Mouse (Mus musculus) liver, embryonic 12.5 days (tissue): ENCODE data around the gene Rps6kc1. TPM values are rescaled to one million over a fixed set of nuclear protein-coding genes. Genes with fewer than 3 reads are reported as not detected.

Experiments
- ATAC-seq: fragments of 200-750 bp; cut with Nextera tagmentation; 2 replicates; pipeline ENCODE4 v1.8.0; 2017; ENCODE audit warnings: moderate number of reproducible peaks, mild to moderate bottlenecking, moderate library complexity
- H3K27ac ChIP-seq: fragments of 300-500 bp; sonication (generic); 2 replicates; pipeline ENCODE4 v1.5.1; 2016; ENCODE audit warnings: mild to moderate bottlenecking
- H3K27me3 ChIP-seq: fragments of 300-500 bp; sonication (generic); replicated peaks from 2 replicates; pipeline ENCODE4 v1.6.1; 2016; ENCODE audit warnings: mild to moderate bottlenecking, moderate library complexity
- H3K36me3 ChIP-seq: fragments of 300-500 bp; sonication (generic); 2 replicates; pipeline ENCODE4 v1.6.1; 2016; ENCODE audit warnings: mild to moderate bottlenecking, moderate library complexity
- H3K4me1 ChIP-seq: fragments of 300-500 bp; sonication (generic); 2 replicates; pipeline ENCODE4 v1.6.1; 2016
- H3K4me2 ChIP-seq: fragments of 300-500 bp; sonication (generic); 2 replicates; pipeline ENCODE4 v1.6.1; 2016; ENCODE audit warnings: mild to moderate bottlenecking, moderate library complexity
- H3K4me3 ChIP-seq: fragments of 300-500 bp; sonication (generic); 2 replicates; pipeline ENCODE4 v1.5.1; 2016; ENCODE audit warnings: mild to moderate bottlenecking, moderate library complexity
- H3K9ac ChIP-seq: fragments of 300-500 bp; sonication (generic); 2 replicates; pipeline ENCODE4 v1.6.1; 2016; ENCODE audit warnings: mild to moderate bottlenecking, moderate library complexity
- H3K9me3 ChIP-seq: fragments of 300-500 bp; sonication (generic); replicated peaks from 2 replicates; pipeline ENCODE4 v1.6.1; 2016; ENCODE audit warnings: mild to moderate bottlenecking, moderate library complexity
- WGBS: fragments of 180-500 bp; shearing (Covaris S2); methylation state at CpG from one replicate; pipeline ENCODE4 v1.1.7; 2016; ENCODE audit not compliant: insufficient replicate concordance; 5-methylcytosine and 5-hydroxymethylcytosine counted together
- polyA plus RNA-seq: library from polyadenylated mRNA; unstranded; fragments of >200 nt; fragmentation: Nextera tagmentation; extraction: Ambion mirVana; gene quantifications from 2 replicates; pipeline ENCODE4 v1.2.1, GENCODE M21; 2016

Rps6kc1 gene
- polyA plus RNA-seq, 1 experiment from 2014 or later, result 5.7 TPM

DNA sequence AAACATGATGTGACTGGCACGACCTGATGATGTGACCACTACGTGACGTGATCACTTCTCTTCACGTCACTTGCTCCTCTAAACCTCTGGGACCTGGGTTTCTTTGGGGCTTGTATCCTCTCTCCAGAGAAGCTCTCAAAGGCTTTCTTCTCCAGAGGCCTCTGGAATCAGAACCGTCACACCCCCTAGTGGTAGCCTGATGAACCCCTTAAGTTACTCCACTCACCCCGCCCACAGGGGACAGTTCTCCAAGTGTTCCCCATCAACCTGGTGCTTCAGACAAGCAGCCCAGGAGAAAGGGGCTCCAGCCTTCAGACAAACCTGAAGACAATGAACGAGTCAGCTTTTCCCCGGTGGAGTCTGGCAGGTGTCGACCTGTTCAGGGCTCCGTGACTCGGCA, 216.0 kb downstream of the Rps6kc1 start:
- ATAC-seq, result no peak
- Histone ChIP-seq H3K4me1 (no peaks in the 10 kb centered on the region), H3K27ac (no peak overlapping the region), H3K36me3 (no peaks in the 10 kb centered on the region), H3K4me3 (no peak overlapping the region), H3K9me3 (no peaks in the 10 kb centered on the region), H3K9ac (no peak overlapping the region), H3K4me2 (no peak overlapping the region), H3K27me3 (no peaks in the 10 kb centered on the region)
- 61% methylated on average over 11 of the region's 11 CpGs for WGBS

DNA sequence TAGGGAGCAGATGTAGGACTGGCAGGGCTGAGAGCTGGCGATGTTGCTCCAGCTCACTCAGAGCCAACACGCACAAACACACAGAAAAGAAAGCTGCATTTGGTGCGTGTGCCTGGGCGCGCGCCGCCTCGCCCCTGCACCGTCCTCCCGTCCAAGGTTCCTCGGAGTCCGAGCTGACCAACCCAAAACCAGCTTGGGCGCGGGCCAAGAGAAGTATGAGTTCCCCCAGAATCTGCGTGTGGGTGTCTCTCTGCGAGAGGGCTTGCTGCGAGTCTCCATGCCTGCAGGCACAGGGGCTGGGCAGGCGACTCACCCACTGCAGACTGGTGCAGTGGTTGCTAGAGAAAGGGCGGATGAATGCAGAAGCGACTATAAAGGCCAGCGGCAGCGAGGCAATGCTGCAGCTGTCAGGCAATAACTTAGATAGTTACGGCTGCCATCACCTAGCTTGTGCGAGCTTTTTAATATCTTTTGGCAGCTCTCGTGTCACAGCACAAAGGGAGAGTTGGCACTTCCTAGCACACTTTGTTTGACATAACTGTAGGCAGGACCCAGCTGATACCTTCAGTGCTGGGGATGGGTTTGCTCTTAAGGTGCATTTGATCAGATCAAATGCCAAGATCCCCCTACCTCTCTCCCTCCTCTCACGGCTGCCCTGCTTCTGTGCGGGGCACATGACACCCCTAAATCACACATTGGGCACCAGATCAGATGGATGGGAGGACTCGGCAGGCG, 220.9 kb downstream of the Rps6kc1 start:
- H3K36me3 ChIP-seq, result no peaks in the 10 kb centered on the region
- H3K27ac ChIP-seq, result no peak overlapping the region
- H3K27me3 ChIP-seq, result no peaks in the 10 kb centered on the region
- 65% methylated on average over 29 of the region's 29 CpGs for WGBS
- no peak for ATAC-seq
- H3K4me3 ChIP-seq, result no peak overlapping the region
- H3K9me3 ChIP-seq, result no peaks in the 10 kb centered on the region
- no peaks in the 10 kb centered on the region for H3K4me1 ChIP-seq
- H3K4me2 ChIP-seq, result no peak overlapping the region
- H3K9ac ChIP-seq, result no peak overlapping the region

DNA sequence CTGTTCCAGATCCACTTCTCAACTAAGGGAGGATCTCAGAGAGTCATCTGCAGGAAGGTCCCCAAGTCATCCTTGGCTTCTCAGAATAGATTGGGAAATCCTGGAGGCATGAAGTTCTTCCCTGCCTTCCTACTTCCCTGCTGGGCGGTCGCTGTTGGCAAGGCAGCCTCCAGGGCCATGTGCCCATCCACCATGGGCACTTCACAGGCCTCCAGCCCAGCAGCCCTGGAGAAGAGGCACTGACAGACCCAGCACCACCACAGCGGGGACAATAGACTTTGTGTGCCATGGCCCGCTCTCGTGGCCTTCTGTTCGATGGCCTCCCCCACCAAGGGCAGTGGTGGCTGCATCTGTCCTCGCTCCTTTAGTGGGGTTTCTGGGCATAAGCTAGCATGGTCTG, 228.5 kb downstream of the Rps6kc1 start:
- 76% methylated on average over 7 of the region's 7 CpGs for WGBS
- H3K27me3 ChIP-seq, result no peaks in the 10 kb centered on the region; the same call in 1 of the 2 replicates
- H3K4me1 ChIP-seq, result no peaks in the 10 kb centered on the region
- H3K4me3 ChIP-seq, result no peak overlapping the region
- ATAC-seq, result no peak
- H3K4me2 ChIP-seq, result no peak overlapping the region
- H3K36me3 ChIP-seq, result no peaks in the 10 kb centered on the region
- H3K9ac ChIP-seq, result no peak overlapping the region
- H3K9me3 ChIP-seq, result no peaks in the 10 kb centered on the region
- no peak overlapping the region for H3K27ac ChIP-seq

DNA sequence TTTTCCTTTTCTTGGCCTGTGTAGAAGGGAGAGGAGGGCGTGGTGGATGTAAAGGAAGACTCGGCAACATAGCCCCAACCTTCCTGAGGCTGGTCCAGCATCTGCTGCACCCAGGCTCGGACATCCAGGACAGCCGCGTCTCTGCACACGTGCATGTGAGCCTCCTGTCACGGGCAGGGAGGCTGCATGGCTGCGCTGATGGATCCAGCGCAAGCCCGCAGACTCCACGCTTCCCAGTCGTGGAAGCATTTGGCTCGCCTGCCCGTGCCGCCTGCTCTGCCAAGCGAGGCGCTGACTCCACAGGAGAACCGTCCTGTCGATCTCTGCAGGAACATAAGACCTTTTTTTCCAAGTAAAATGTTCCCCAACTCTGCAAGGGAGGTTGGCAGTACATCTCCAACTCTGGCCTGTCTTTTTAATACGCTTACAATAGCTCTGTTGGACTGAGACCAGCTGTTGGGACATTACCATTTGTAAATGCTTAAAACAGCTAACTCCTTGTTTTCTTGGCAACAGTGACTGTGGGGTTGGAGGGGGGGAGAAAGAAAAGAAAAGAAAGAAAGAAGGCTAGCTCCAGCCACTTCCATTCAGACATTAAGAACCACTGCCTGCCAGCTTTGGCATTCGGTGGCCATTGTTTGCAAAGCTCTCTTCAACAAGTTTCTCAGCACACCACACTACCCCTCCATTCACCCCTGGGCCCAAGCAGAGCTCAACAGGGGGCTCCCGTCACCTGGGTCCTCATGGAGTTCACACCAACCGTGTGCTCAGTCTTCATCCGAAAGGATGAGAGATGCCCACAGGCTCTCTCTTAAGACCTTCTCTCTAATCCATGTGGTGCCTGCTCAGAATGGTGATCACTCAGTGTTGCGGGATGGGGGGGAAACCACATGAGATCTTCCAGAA, 229.3 kb downstream of the Rps6kc1 start:
- Histone ChIP-seq H3K27ac (no peak overlapping the region), H3K4me3 (no peak overlapping the region), H3K4me2 (no peak overlapping the region), H3K9me3 (no peaks in the 10 kb centered on the region), H3K36me3 (no peaks in the 10 kb centered on the region), H3K4me1 (no peaks in the 10 kb centered on the region), H3K9ac (no peak overlapping the region), H3K27me3 (no peaks in the 10 kb centered on the region; the same call in 1 of the 2 replicates)
- ATAC-seq, result no peak
- 58% methylated on average over 25 of the region's 25 CpGs for WGBS

DNA sequence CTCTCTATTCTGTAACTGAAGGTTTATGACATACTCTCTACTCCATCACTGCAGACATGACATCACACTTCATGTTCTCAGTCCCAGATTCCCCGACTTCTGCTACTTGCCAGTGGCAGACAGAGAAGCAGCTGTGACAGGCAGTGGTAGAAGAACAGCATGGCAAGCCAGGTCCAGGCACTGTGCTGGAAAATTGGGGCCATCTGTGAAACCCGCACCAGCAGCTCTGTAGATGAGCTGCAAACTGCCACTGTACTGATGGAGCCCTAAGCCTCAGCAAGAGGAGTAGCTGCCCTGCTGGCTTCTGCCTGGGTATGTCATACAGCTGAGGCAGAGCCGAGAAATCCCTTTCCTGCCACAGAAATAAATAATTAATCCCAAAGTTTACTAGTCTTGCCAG, 236.1 kb downstream of the Rps6kc1 start:
- Histone ChIP-seq H3K27me3 (no peaks in the 10 kb centered on the region), H3K36me3 (no peaks in the 10 kb centered on the region), H3K27ac (no peak overlapping the region), H3K4me1 (no peaks in the 10 kb centered on the region), H3K9ac (no peak overlapping the region), H3K9me3 (no peaks in the 10 kb centered on the region; the same call in 1 of the 2 replicates), H3K4me3 (no peak overlapping the region), H3K4me2 (no peak overlapping the region)
- WGBS, result 61% methylated on average over 3 of the region's 3 CpGs
- ATAC-seq, result no peak

DNA sequence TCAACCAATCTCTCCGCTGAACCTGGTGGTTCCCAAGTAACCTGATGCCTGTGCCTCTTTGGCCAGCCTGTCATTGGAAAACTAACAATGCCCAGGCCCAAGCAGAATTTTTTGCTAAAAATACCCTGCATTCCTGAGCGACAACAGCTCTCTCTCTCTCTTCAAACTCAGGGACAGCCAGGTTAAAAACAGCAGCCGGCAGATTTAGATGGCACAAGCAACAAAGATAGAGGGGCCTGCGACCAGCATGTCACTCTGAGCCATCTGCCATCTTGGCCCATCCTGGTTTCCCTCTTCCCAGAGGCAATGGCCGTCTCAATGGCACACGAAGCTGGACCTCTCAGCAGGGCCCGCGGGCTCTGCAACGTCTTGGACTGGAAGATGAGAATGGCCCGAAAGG, 242.5 kb downstream of the Rps6kc1 start:
- H3K27ac ChIP-seq, result no peak overlapping the region
- H3K4me2 ChIP-seq, result no peak overlapping the region
- 74% methylated on average over 10 of the region's 10 CpGs for WGBS
- H3K9ac ChIP-seq, result no peak overlapping the region
- H3K27me3 ChIP-seq, result no peaks in the 10 kb centered on the region
- ATAC-seq, result no peak
- no peaks in the 10 kb centered on the region for H3K4me1 ChIP-seq
- no peaks in the 10 kb centered on the region for H3K9me3 ChIP-seq
- H3K36me3 ChIP-seq, result no peaks in the 10 kb centered on the region
- H3K4me3 ChIP-seq, result no peak overlapping the region

DNA sequence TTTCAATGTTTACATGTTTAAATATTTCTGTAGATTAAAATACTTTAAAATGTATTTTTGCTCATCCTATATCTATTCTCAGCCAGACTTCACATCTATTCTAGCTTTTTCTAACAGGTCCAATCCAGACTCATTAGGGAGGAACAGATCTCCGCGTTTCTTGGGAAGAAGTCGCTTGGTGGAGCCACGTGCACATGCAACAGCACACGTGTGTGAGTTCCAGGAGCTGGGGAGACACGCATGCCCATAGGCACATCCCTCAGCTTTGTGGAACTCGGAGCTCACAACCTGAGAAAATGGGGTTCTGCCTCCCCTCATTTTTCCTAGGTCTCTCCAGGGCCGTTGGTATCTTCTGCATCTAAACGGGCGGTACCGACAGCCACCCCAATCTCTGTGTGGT, 243.7 kb downstream of the Rps6kc1 start:
- H3K9ac ChIP-seq, result no peak overlapping the region
- H3K9me3 ChIP-seq, result no peaks in the 10 kb centered on the region
- no peak for ATAC-seq
- no peaks in the 10 kb centered on the region for H3K36me3 ChIP-seq
- no peaks in the 10 kb centered on the region for H3K4me1 ChIP-seq
- no peaks in the 10 kb centered on the region for H3K27me3 ChIP-seq
- no peak overlapping the region for H3K4me3 ChIP-seq
- no peak overlapping the region for H3K27ac ChIP-seq
- WGBS, result 80% methylated on average over 11 of the region's 11 CpGs
- H3K4me2 ChIP-seq, result no peak overlapping the region

DNA sequence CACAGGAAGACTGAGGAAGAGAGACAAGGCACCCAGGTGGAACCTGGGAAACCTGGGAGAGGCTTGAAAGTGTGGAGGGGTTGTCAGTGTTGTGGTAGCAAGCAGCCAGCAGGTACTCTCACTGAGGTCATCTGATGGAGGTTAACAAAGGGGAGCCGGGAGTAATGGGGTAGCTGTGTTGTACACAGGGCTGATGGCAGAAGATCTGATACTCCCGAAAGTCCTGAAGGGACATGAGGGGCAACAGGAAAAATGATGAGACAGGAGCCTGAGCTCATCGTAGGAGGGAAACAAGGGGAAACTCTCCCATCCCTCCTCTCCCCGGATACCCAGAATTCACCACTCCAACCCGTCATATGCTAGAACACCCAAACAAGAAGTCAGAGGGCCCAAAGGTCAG, 244.2 kb downstream of the Rps6kc1 start:
- H3K27me3 ChIP-seq, result no peaks in the 10 kb centered on the region
- no peak overlapping the region for H3K9ac ChIP-seq
- no peaks in the 10 kb centered on the region for H3K36me3 ChIP-seq
- H3K4me3 ChIP-seq, result no peak overlapping the region
- H3K4me2 ChIP-seq, result no peak overlapping the region
- no peak overlapping the region for H3K27ac ChIP-seq
- 76% methylated on average over 5 of the region's 5 CpGs for WGBS
- ATAC-seq, result no peak
- no peaks in the 10 kb centered on the region for H3K9me3 ChIP-seq
- no peaks in the 10 kb centered on the region for H3K4me1 ChIP-seq

DNA sequence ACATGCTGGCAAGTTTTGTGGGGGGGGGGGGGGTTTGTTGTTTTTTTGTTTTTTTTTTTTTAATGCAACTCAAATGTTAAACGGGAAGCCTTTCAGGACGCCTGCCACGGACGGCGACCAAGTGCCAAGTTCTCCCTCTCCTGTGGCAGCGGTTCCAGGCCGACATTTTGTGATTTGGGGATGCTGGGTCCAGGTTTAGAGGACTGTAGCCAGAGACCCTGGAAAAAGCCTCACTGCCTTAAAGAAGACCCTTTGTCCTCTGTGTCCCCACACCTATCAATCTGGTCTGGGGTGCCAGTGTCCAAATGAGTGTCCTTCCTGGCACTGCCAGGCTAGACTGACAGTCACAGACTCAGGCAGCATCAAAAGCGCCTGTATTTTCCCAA, 246.1 kb downstream of the Rps6kc1 start:
- Histone ChIP-seq H3K4me2 (no peak overlapping the region), H3K36me3 (no peaks in the 10 kb centered on the region), H3K27me3 (no peaks in the 10 kb centered on the region), H3K27ac (no peak overlapping the region), H3K4me1 (no peaks in the 10 kb centered on the region), H3K9ac (no peak overlapping the region), H3K9me3 (no peaks in the 10 kb centered on the region), H3K4me3 (no peak overlapping the region)
- 80% methylated on average over 8 of the region's 8 CpGs for WGBS
- no peak for ATAC-seq

DNA sequence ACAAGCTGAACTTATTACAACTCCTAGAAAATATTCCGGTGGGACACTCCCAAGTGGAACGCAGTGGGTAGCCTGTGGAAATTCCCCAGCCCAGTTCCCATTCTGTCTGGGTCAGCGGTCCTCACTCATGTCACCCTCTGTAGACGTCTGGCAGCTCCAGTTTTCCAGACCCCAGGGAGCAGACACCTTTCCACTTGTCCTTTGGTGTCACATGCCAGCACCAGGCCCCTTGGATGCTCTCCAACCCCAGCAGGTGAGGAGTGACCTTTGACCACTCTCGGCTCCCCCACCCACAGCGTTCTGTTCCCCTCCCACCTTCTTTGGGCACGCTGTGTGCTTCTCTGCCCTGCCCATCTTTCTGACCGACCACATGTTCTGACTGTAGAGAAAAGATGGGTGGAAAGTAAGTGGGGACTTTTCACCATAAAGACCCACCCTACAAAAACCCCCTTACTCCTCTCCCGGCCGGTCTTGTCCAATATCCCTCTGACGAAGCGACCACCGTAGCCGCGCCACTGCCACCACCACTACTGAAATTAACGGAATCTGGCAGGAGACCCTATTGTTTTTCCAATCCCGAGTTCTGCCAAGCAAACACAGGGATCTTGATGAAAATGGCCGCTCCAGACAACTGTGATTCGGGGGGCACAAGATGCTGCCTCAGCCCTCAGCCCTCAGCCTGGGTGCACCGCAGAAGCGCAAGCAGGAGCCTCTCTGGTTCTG, 246.6 kb downstream of the Rps6kc1 start:
- Histone ChIP-seq H3K4me1 (no peaks in the 10 kb centered on the region), H3K4me3 (no peak overlapping the region), H3K36me3 (no peaks in the 10 kb centered on the region), H3K9me3 (no peaks in the 10 kb centered on the region), H3K4me2 (no peak overlapping the region), H3K27ac (no peak overlapping the region), H3K27me3 (no peaks in the 10 kb centered on the region), H3K9ac (no peak overlapping the region)
- no peak for ATAC-seq
- 75% methylated on average over 21 of the region's 21 CpGs for WGBS

DNA sequence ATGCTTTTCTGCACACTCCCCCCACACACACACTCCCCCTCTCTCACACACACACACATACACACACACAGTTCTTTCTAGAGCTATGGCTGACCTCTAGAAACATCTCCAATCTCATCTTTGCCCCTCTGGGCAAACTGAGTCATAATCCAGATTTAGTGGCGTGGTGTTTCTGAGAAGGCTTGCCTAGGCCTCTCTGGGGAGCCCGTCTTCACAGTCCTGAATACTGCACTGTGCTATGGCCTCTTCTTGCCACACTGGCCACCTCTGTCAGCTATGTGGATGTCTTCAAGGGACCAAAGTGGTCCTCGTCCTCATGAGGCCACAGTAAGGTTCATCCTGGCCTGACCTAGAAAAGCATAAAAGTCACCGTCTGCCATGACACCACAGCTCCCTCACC, 247.6 kb downstream of the Rps6kc1 start:
- Histone ChIP-seq H3K9me3 (no peaks in the 10 kb centered on the region), H3K27me3 (no peaks in the 10 kb centered on the region), H3K4me3 (no peak overlapping the region), H3K36me3 (no peaks in the 10 kb centered on the region), H3K9ac (no peak overlapping the region), H3K4me2 (no peak overlapping the region), H3K27ac (no peak overlapping the region), H3K4me1 (no peaks in the 10 kb centered on the region)
- WGBS, result 75% methylated on average over 4 of the region's 4 CpGs
- no peak for ATAC-seq

DNA sequence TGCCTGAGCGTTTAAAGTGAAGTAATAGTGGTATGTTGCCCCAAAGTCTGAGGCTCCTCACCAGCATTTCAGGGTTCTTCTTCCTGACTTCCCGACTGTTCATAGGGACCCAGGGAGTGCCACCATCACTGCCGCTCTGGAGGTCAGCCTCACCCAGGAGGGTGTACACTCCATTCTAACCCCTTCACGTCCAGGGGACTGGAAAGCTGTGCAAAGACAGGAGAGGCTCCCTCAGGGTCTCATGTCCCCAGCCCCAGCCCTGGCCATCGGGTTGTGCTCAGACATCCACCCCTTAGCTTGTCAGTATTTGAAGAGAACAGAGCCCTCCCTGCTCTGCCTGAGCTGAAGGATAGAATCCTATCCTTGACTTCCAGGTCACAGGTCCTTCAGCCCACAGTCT, 248.8 kb downstream of the Rps6kc1 start:
- 74% methylated on average over 5 of the region's 5 CpGs for WGBS
- no peak overlapping the region for H3K4me3 ChIP-seq
- ATAC-seq, result no peak
- H3K36me3 ChIP-seq, result no peaks in the 10 kb centered on the region
- H3K4me2 ChIP-seq, result no peak overlapping the region
- no peaks in the 10 kb centered on the region for H3K4me1 ChIP-seq
- no peak overlapping the region for H3K9ac ChIP-seq
- no peak overlapping the region for H3K27ac ChIP-seq
- no peaks in the 10 kb centered on the region for H3K9me3 ChIP-seq
- no peaks in the 10 kb centered on the region for H3K27me3 ChIP-seq
